Mouse (Mus musculus): Measurements from ENCODE around the gene Lmln. TPM values are rescaled to one million over a fixed set of nuclear protein-coding genes. Genes with fewer than 3 reads are reported as not detected.

The Lmln gene
- polyA plus RNA-seq, 1 experiment from 2014 or later: 3.4 TPM

GRCm38 (mm10) chr16:33059471-33059870 lies 2.9 kb upstream of the Lmln start:
- Histone ChIP-seq H3K9me3 (no peaks in the 10 kb centered on the region), H3K27me3 (no peaks in the 10 kb centered on the region), H3K4me1 (peaks cover 29% of the 10 kb centered on the region), H3K4me3 (no peak overlapping the region), H3K4me2 (replicated peaks) (no peak overlapping the region), H3K27ac (no peak overlapping the region), H3K9ac (peak overlapping the region; percentile 31; the same call in 1 of the 2 replicates), H3K36me3 (peaks cover 32% of the 10 kb centered on the region)
- no peak for ATAC-seq (ENCODE audit: low FRiP score, low read depth)
- 90% methylated on average over 1 of the region's 1 CpGs for WGBS

- WGBS: 87% methylated on average over 2 of the region's 2 CpGs
- no peaks in the 10 kb centered on the region for H3K27me3 ChIP-seq
- ATAC-seq (ENCODE audit: low FRiP score, low read depth): no peak
- H3K4me3 ChIP-seq: no peak overlapping the region
- no peak overlapping the region for H3K27ac ChIP-seq
- no peak overlapping the region for H3K4me2 ChIP-seq (replicated peaks)
- peaks cover 26% of the 10 kb centered on the region for H3K4me1 ChIP-seq
- H3K9me3 ChIP-seq: no peaks in the 10 kb centered on the region
- H3K36me3 ChIP-seq: peaks cover 32% of the 10 kb centered on the region
- no peak overlapping the region for H3K9ac ChIP-seq
These were observed 1.4 kb upstream of the Lmln start for GRCm38 (mm10) chr16:33060926-33061325.

DNA sequence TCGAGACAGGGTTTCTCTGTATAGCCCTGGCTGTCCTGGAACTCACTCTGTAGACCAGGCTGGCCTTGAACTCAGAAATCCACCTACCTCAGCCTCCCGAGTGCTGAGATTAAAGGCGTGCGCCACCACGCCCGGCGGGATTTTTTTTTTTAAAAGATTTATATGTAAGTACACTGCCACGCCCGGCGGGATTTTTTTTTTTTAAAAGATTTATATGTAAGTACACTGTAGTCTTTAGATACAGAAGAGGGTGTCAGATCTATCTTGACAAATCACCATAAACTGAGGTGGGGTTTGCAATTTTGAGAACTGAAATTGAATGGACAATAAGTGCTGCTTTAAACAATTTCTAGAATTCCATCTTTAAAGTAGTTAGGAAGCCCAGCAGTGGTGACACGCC lies 921 bp upstream of the Lmln start:
- Histone ChIP-seq H3K36me3 (peaks cover 32% of the 10 kb centered on the region), H3K27ac (no peak overlapping the region), H3K27me3 (no peaks in the 10 kb centered on the region), H3K9me3 (no peaks in the 10 kb centered on the region), H3K4me1 (peaks cover 26% of the 10 kb centered on the region), H3K9ac (0 out of 2 replicates have a peak overlapping the region, but pooled peaks have one; percentile 74), H3K4me3 (peak overlapping the region; percentile 78; the same call in 1 of the 2 replicates), H3K4me2 (replicated peaks) (peak overlapping the region; percentile 86)
- 49% methylated on average over 11 of the region's 11 CpGs for WGBS
- no peak for ATAC-seq (ENCODE audit: low FRiP score, low read depth)

GRCm38 (mm10) chr16:33062682-33063131 lies 386 bp downstream of the Lmln start:
- Histone ChIP-seq H3K9me3 (no peaks in the 10 kb centered on the region), H3K27me3 (no peaks in the 10 kb centered on the region), H3K4me1 (peaks cover 26% of the 10 kb centered on the region), H3K9ac (peak overlapping the region; percentile 74), H3K27ac (peak overlapping the region; percentile 28; the same call in 1 of the 2 replicates), H3K4me2 (replicated peaks) (peak overlapping the region; percentile 86), H3K4me3 (peak overlapping the region; percentile 78), H3K36me3 (peaks cover 32% of the 10 kb centered on the region)
- peak; percentile 63 for ATAC-seq (ENCODE audit: low FRiP score, low read depth)
- WGBS: under 1% methylated on average over 35 of the region's 35 CpGs

DNA sequence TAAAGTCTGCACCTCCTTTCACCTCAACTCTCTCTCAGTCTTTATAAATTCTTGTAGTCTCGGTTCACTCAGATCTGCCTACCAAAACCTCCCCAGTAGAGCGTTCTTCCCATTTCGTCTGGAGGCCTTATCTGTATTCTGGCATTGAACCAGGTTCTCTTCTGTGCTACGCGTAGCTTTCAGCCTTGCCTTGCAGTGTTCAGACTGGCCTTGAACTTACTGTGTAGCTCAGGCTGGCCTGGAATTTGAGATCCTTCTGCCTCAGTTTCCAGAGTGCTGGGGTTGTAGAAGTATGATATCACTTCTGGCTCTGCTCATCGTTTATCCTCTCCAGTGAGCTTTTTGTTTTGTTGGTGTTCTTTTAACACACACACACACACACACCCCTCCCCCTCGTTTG lies 946 bp downstream of the Lmln start:
- Histone ChIP-seq H3K9me3 (no peaks in the 10 kb centered on the region), H3K4me1 (peaks cover 20% of the 10 kb centered on the region), H3K4me3 (peak overlapping the region; percentile 78), H3K4me2 (replicated peaks) (peak overlapping the region; percentile 86), H3K27me3 (no peaks in the 10 kb centered on the region), H3K36me3 (peaks cover 27% of the 10 kb centered on the region), H3K27ac (no peak overlapping the region), H3K9ac (peak overlapping the region; percentile 74)
- WGBS: 33% methylated on average over 7 of the region's 7 CpGs
- no peak for ATAC-seq (ENCODE audit: low FRiP score, low read depth)

GRCm38 (mm10) chr16:33064636-33065035 lies 2.3 kb downstream of the Lmln start:
- Histone ChIP-seq H3K4me3 (no peak overlapping the region), H3K9me3 (no peaks in the 10 kb centered on the region), H3K9ac (no peak overlapping the region), H3K27me3 (no peaks in the 10 kb centered on the region), H3K4me1 (peaks cover 13% of the 10 kb centered on the region), H3K4me2 (replicated peaks) (no peak overlapping the region), H3K36me3 (peaks cover 14% of the 10 kb centered on the region), H3K27ac (no peak overlapping the region)
- 74% methylated on average over 9 of the region's 9 CpGs for WGBS
- ATAC-seq (ENCODE audit: low FRiP score, low read depth): no peak

DNA sequence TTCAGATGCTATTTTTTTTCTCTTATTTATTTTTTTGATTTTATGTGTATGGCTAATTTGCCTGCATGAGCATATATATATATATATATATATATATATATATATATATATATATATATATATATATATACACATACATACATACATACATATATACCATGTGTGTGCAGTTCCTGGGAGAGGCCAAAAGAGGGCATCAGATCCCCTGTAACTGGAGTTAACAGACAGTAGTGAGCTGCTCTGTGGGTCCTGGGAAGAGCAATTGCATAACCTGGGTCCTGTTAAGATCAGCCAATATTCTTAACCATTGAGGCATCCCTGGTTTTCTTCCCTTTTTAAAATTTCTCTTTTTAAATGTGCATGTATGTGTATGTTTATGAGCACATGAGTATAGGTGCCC lies 8.6 kb downstream of the Lmln start:
- H3K4me3 ChIP-seq: no peak overlapping the region
- H3K9me3 ChIP-seq: no peaks in the 10 kb centered on the region
- H3K27ac ChIP-seq: no peak overlapping the region
- no peak overlapping the region for H3K9ac ChIP-seq
- peaks cover 22% of the 10 kb centered on the region for H3K36me3 ChIP-seq
- no peaks in the 10 kb centered on the region for H3K27me3 ChIP-seq
- no peak for ATAC-seq (ENCODE audit: low FRiP score, low read depth)
- H3K4me2 ChIP-seq (replicated peaks): no peak overlapping the region
- no peaks in the 10 kb centered on the region for H3K4me1 ChIP-seq

GRCm38 (mm10) chr16:33072871-33073557 lies 10.7 kb downstream of the Lmln start:
- H3K4me2 ChIP-seq (replicated peaks): no peak overlapping the region
- WGBS: 88% methylated on average over 6 of the region's 6 CpGs
- ATAC-seq (ENCODE audit: low FRiP score, low read depth): no peak
- H3K36me3 ChIP-seq: peaks cover 22% of the 10 kb centered on the region
- no peak overlapping the region for H3K4me3 ChIP-seq
- no peaks in the 10 kb centered on the region for H3K4me1 ChIP-seq
- H3K27ac ChIP-seq: no peak overlapping the region
- H3K27me3 ChIP-seq: no peaks in the 10 kb centered on the region
- no peak overlapping the region for H3K9ac ChIP-seq
- no peaks in the 10 kb centered on the region for H3K9me3 ChIP-seq

GRCm38 (mm10) chr16:33074967-33075366 lies 12.6 kb downstream of the Lmln start:
- Histone ChIP-seq H3K36me3 (peaks cover 18% of the 10 kb centered on the region), H3K9ac (no peak overlapping the region), H3K4me1 (no peaks in the 10 kb centered on the region), H3K27me3 (no peaks in the 10 kb centered on the region), H3K9me3 (no peaks in the 10 kb centered on the region), H3K4me2 (replicated peaks) (no peak overlapping the region), H3K4me3 (no peak overlapping the region), H3K27ac (no peak overlapping the region)
- 41% methylated on average over 5 of the region's 5 CpGs for WGBS
- ATAC-seq (ENCODE audit: low FRiP score, low read depth): no peak

GRCm38 (mm10) chr16:33076078-33076477 lies 13.8 kb downstream of the Lmln start:
- no peak for ATAC-seq (ENCODE audit: low FRiP score, low read depth)
- no peak overlapping the region for H3K9ac ChIP-seq
- peaks cover 13% of the 10 kb centered on the region for H3K36me3 ChIP-seq
- 55% methylated on average over 6 of the region's 6 CpGs for WGBS
- no peak overlapping the region for H3K4me3 ChIP-seq
- H3K4me1 ChIP-seq: no peaks in the 10 kb centered on the region
- H3K27me3 ChIP-seq: no peaks in the 10 kb centered on the region
- H3K4me2 ChIP-seq (replicated peaks): no peak overlapping the region
- H3K27ac ChIP-seq: no peak overlapping the region
- no peaks in the 10 kb centered on the region for H3K9me3 ChIP-seq

GRCm38 (mm10) chr16:33077069-33077627 lies 14.8 kb downstream of the Lmln start:
- Histone ChIP-seq H3K4me1 (no peaks in the 10 kb centered on the region), H3K36me3 (peaks cover 15% of the 10 kb centered on the region; the same call in 1 of the 2 replicates), H3K9ac (no peak overlapping the region), H3K27ac (no peak overlapping the region), H3K4me3 (no peak overlapping the region), H3K27me3 (no peaks in the 10 kb centered on the region), H3K4me2 (replicated peaks) (no peak overlapping the region), H3K9me3 (no peaks in the 10 kb centered on the region)
- 90% methylated on average over 5 of the region's 5 CpGs for WGBS
- no peak for ATAC-seq (ENCODE audit: low FRiP score, low read depth)

GRCm38 (mm10) chr16:33080063-33080462 lies 17.7 kb downstream of the Lmln start:
- H3K4me1 ChIP-seq: no peaks in the 10 kb centered on the region
- H3K27me3 ChIP-seq: no peaks in the 10 kb centered on the region
- 90% methylated on average over 7 of the region's 7 CpGs for WGBS
- H3K4me3 ChIP-seq: no peak overlapping the region
- H3K36me3 ChIP-seq: peaks cover 9% of the 10 kb centered on the region; the same call in 1 of the 2 replicates
- no peak overlapping the region for H3K4me2 ChIP-seq (replicated peaks)
- ATAC-seq (ENCODE audit: low FRiP score, low read depth): no peak
- H3K9ac ChIP-seq: no peak overlapping the region
- no peaks in the 10 kb centered on the region for H3K9me3 ChIP-seq
- no peak overlapping the region for H3K27ac ChIP-seq
